Mouse (Mus musculus) cerebellum, adult 2 months (tissue): ENCODE measurements at regions not wholly inside any gene's neighbourhood (a gene's known extent, or its start where the extent isn't known, plus 50 kb on each side); places are given as distances from the start of the nearest gene placed in this dataset.

Experiments
- CTCF ChIP-seq: fragments of 200-500 bp; IDR thresholded peaks from 2 replicates; pipeline ENCODE4 v1.5.1; 2011; ENCODE audit warnings: low read depth, mild to moderate bottlenecking, control low read depth, low read length, moderate library complexity, borderline replicate concordance; ENCODE audit not compliant: insufficient read depth
- POLR2A ChIP-seq: fragments of 200-500 bp; IDR thresholded peaks from 2 replicates; pipeline ENCODE4 v1.6.1; 2011; ENCODE audit warnings: low read length, control low read depth, borderline replicate concordance; ENCODE audit not compliant: insufficient read depth

DNA sequence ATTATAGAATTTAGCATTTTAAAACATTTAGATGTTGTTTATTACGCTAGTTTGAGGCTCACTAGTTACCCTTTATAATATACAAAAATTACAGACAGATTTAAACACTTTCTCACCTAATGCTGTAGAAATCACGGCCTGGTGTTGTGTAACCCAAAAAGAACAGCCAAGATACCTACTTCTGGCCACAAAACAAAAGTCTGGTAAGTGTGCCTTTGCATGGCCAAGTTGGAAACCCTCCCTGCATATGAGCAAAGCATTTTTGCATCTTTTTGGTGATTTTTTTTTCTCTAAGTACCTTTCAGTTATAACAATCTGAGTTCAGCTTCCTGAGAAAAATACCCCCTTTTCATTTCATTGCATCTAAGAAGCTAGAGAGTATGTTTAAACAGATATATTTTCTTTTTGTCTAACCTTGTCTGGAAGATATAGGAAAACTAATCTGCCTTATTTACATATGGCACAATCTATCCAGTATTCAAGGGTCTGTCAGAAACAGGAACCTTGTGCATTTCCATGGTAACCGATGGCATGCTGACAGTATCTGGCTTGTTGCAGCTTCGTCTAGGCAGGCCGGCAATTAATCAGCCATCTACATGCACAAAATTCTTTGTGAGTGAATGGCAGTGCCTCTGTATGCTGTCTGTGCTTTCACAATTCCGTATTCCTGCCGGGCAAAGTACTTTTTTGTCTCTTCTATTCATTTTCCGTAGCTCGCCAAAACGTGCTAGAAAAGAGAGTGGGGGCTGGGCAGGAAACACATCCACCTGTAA lies 238.9 kb upstream of the Sox2 start:
- TF ChIP-seq CTCF (no peak), POLR2A (no peak)
